Mouse (Mus musculus) ES-E14 (cell line): ENCODE data around the gene Zfhx3. TPM values are rescaled to one million over a fixed set of nuclear protein-coding genes. Genes with fewer than 3 reads are reported as not detected.
A peak's percentile ranks its signal among the peaks of the same experiment; 100 is the strongest.

Experiments
- DNase-seq: peaks from one replicate; pipeline ENCODE4 v3.0.0-alpha.2; 2013; ENCODE audit warnings: low read depth, low spot score
- H3K27ac ChIP-seq: 2 replicates; pipeline ENCODE4 v1.5.1; 2012; ENCODE audit warnings: low read depth, mild to moderate bottlenecking, low read length, moderate library complexity, mixed read lengths; ENCODE audit not compliant: poor library complexity, insufficient read depth, severe bottlenecking
- H3K36me3 ChIP-seq: 2 replicates; pipeline ENCODE4 v1.6.1; 2012; ENCODE audit warnings: mild to moderate bottlenecking, low read length, moderate library complexity, mixed read lengths; ENCODE audit not compliant: control insufficient read depth, poor library complexity, insufficient read depth, severe bottlenecking
- H3K4me1 ChIP-seq, 2 experiments: fragments of 150-350 bp in 1 of 2; sonication (generic) in 1 of 2; 2 replicates each; pipeline ENCODE4 v1.6.1; 2012; ENCODE audit warnings: low read length in 2 of 2, mild to moderate bottlenecking in 1 of 2, mixed read lengths in 1 of 2; ENCODE audit not compliant: control insufficient read depth in 2 of 2, insufficient read depth in 2 of 2, poor library complexity in 1 of 2
- H3K4me3 ChIP-seq, 2 experiments: fragments of 150-350 bp in 1 of 2; sonication (generic) in 1 of 2; 2 replicates each; pipeline ENCODE4 v1.5.1; 2012; ENCODE audit warnings: low read length in 2 of 2, low read depth in 1 of 2, mild to moderate bottlenecking in 1 of 2, mixed read lengths in 1 of 2; ENCODE audit not compliant: insufficient read depth in 1 of 2, poor library complexity in 1 of 2, severe bottlenecking in 1 of 2
- H3K9ac ChIP-seq: 2 replicates; pipeline ENCODE4 v1.6.1; 2012; ENCODE audit warnings: low read depth, mild to moderate bottlenecking, low read length, mixed read lengths; ENCODE audit not compliant: poor library complexity, insufficient read depth, severe bottlenecking
- H3K9me3 ChIP-seq: fragments of 150-350 bp; sonication (generic); 2 replicates; pipeline ENCODE4 v1.6.1; 2012; ENCODE audit warnings: low read depth, mild to moderate bottlenecking, low read length; ENCODE audit not compliant: control insufficient read depth, insufficient read depth
- CHD2 ChIP-seq: IDR thresholded peaks from 2 replicates; pipeline ENCODE4 v1.6.1; 2014; ENCODE audit warnings: mild to moderate bottlenecking, low read depth, low read length, inconsistent platforms
- HCFC1 ChIP-seq: IDR thresholded peaks from 2 replicates; pipeline ENCODE4 v1.6.1; 2012; ENCODE audit warnings: low read length, inconsistent platforms, borderline replicate concordance; ENCODE audit not compliant: insufficient read depth
- MAFK ChIP-seq: IDR thresholded peaks from 2 replicates; pipeline ENCODE4 v1.6.1; 2014; ENCODE audit warnings: mild to moderate bottlenecking, low read depth, low read length, inconsistent platforms; ENCODE audit not compliant: insufficient read depth
- ZC3H11A ChIP-seq: IDR thresholded peaks from 2 replicates; pipeline ENCODE4 v1.6.1; 2012; ENCODE audit warnings: low read depth, mild to moderate bottlenecking, inconsistent platforms, low read length, borderline replicate concordance
- ZNF384 ChIP-seq: IDR thresholded peaks from 2 replicates; pipeline ENCODE4 v1.6.1; 2012; ENCODE audit warnings: low read depth, low read length, inconsistent platforms
- in situ Hi-C, 2 experiments: fragments of 600-800 bp; cut with MboI; formaldehyde crosslinking; loops; one replicate each; pipeline ENCODE4 v1.15.1; 2025; ENCODE audit warnings: low sequenced_read_pairs in 2 of 2, inconsistent platforms in 1 of 2; ENCODE audit not compliant: unreplicated experiment in 2 of 2
- total RNA-seq: library from RNA; depleted of rRNA; stranded (reverse); fragments of 300-350 nt; gene quantifications from 2 replicates; pipeline ENCODE4 v1.2.3, GENCODE M21; 2012

The Zfhx3 gene
- total RNA-seq, 1 experiment: 8.8 TPM

GRCm38 (mm10) chr8:108611141-108611674 lies 668.8 kb downstream of the Zfhx3 start:
- DNase-seq: no peak
- Histone ChIP-seq H3K36me3 (no peaks in the 10 kb centered on the region), H3K4me3 (no peak overlapping the region), H3K27ac (no peak overlapping the region), H3K9ac (no peak overlapping the region), H3K9me3 (no peaks in the 10 kb centered on the region), H3K4me1 (peaks cover 0 to 7% of the 10 kb centered on the region in 2 experiments; a peak in 1 of 4 replicates)
- in situ Hi-C loops: no loop called here
- TF ChIP-seq HCFC1 (no peak), ZNF384 (peak; percentile 75), CHD2 (no peak)

GRCm38 (mm10) chr8:108611792-108612413 lies 669.5 kb downstream of the Zfhx3 start:
- Histone ChIP-seq H3K27ac (no peak overlapping the region), H3K36me3 (no peaks in the 10 kb centered on the region), H3K4me1 (peaks cover 0 to 7% of the 10 kb centered on the region in 2 experiments; a peak in 1 of 4 replicates), H3K4me3 (no peak overlapping the region), H3K9ac (no peak overlapping the region), H3K9me3 (no peaks in the 10 kb centered on the region)
- no peak for DNase-seq
- in situ Hi-C loops: no loop called here
- TF ChIP-seq MAFK (no peak), HCFC1 (no peak), ZC3H11A (no peak), ZNF384 (no peak), CHD2 (no peak)

- H3K9me3 ChIP-seq: no peaks in the 10 kb centered on the region
- no peak overlapping the region for H3K9ac ChIP-seq
- DNase-seq: no peak
- no peaks in the 10 kb centered on the region for H3K36me3 ChIP-seq
- H3K4me1 ChIP-seq: peaks cover 0 to 7% of the 10 kb centered on the region in 2 experiments; a peak in 1 of 4 replicates
- H3K4me3 ChIP-seq: no peak overlapping the region
- no peak overlapping the region for H3K27ac ChIP-seq
- in situ Hi-C loops: no loop called here
- TF ChIP-seq HCFC1 (no peak), ZC3H11A (no peak), CHD2 (no peak), ZNF384 (no peak), MAFK (no peak)
Measured at GRCm38 (mm10) chr8:108612815-108613214, 670.4 kb downstream of the Zfhx3 start.

- no peak for TF ChIP-seq MAFK
- no peak for TF ChIP-seq ZC3H11A
- Histone ChIP-seq H3K9me3 (no peaks in the 10 kb centered on the region), H3K27ac (no peak overlapping the region), H3K36me3 (no peaks in the 10 kb centered on the region), H3K9ac (no peak overlapping the region), H3K4me3 (no peak overlapping the region), H3K4me1 (peaks cover 0 to 7% of the 10 kb centered on the region in 2 experiments; a peak in 1 of 4 replicates)
- in situ Hi-C loops: no loop called here
- DNase-seq: no peak
Measured at GRCm38 (mm10) chr8:108613280-108613679, 670.8 kb downstream of the Zfhx3 start.

- H3K36me3 ChIP-seq: no peaks in the 10 kb centered on the region
- no peak for DNase-seq
- H3K4me3 ChIP-seq: no peak overlapping the region
- TF ChIP-seq MAFK: no peak
- TF ChIP-seq CHD2: no peak; the same call in 1 of the 2 replicates
- TF ChIP-seq ZNF384: no peak
- no peak for TF ChIP-seq ZC3H11A
- TF ChIP-seq HCFC1: no peak
- peaks cover 0 to 7% of the 10 kb centered on the region in 2 experiments; a peak in 1 of 4 replicates for H3K4me1 ChIP-seq
- no peak overlapping the region for H3K27ac ChIP-seq
- no peak overlapping the region for H3K9ac ChIP-seq
- H3K9me3 ChIP-seq: no peaks in the 10 kb centered on the region
- in situ Hi-C loops: no loop called here
Measured at GRCm38 (mm10) chr8:108621296-108621695, 678.9 kb downstream of the Zfhx3 start.
